Mouse (Mus musculus) gastrocnemius, adult 2 months (tissue): ENCODE measurements around the gene Abl1. TPM values are rescaled to one million over a fixed set of nuclear protein-coding genes. Genes with fewer than 3 reads are reported as not detected.

Experiments used
- DNase-seq: peaks from one replicate; pipeline ENCODE4 v3.0.0; 2022
- H3K27ac ChIP-seq: fragments of 200-600 bp; 2 replicates; pipeline ENCODE4 v1.8.1; 2022; ENCODE audit warnings: mild to moderate bottlenecking
- H3K4me3 ChIP-seq: fragments of 200-600 bp; 2 replicates; pipeline ENCODE4 v1.8.1; 2022; ENCODE audit warnings: mild to moderate bottlenecking, moderate library complexity
- CTCF ChIP-seq: fragments of 200-600 bp; IDR thresholded peaks from 2 replicates; pipeline ENCODE4 v1.8.1; 2022; ENCODE audit warnings: antibody characterized with exemption, mild to moderate bottlenecking, moderate library complexity
- intact Hi-C: fragments of 180-260 bp; cut with DNase I; formaldehyde crosslinking; loops from one replicate; pipeline ENCODE4 v1.15.1; 2025
- total RNA-seq, 2 experiments: library from RNA; stranded (reverse); gene quantifications; 2 replicates each; pipeline ENCODE4 v1.2.3; 2021

Abl1 gene
- total RNA-seq, 2 experiments from 2014 or later, result 23.0 to 25.4 TPM

DNA sequence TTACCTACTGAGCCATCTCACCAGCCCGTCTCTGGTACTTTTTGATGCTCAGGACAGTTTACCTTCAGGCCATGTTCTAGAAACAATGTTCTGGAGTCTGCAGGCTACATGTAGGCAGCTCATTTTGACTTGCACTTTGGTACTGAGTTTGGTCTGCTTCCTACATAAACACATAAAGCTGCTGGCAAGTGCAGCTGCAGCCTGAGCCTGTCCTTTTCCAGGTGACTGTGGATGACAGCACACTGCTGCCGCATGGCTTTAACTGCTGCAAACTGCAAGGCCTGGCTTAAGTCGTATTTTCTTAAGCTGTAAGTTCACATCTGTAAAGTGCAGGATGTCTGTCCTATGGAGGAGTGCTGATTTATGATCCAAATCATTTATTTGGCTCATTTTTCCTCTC is 44.3 kb downstream of the Abl1 start:
- TF ChIP-seq CTCF, result no peak
- no peak overlapping the region for H3K4me3 ChIP-seq
- H3K27ac ChIP-seq, result no peak overlapping the region
- intact Hi-C loops, result no loop called here
- no peak for DNase-seq

GRCm38 (mm10) chr2:31733558-31733957 is 45.4 kb downstream of the Abl1 start:
- DNase-seq, result no peak

GRCm38 (mm10) chr2:31739041-31739440 is 50.9 kb downstream of the Abl1 start:
- TF ChIP-seq CTCF, result no peak
- no peak for DNase-seq
- intact Hi-C loops, result no loop called here
- Histone ChIP-seq H3K27ac (no peak overlapping the region), H3K4me3 (no peak overlapping the region)

More at GRCm38 (mm10) chr2:31733558-31733957, 45.4 kb downstream of the Abl1 start:
- intact Hi-C loops, result no loop called here
- TF ChIP-seq CTCF, result no peak
- Histone ChIP-seq H3K4me3 (no peak overlapping the region), H3K27ac (no peak overlapping the region)

GRCm38 (mm10) chr2:31741728-31742127 is 53.6 kb downstream of the Abl1 start:
- no peak overlapping the region for H3K4me3 ChIP-seq
- intact Hi-C loops, result no loop called here
- H3K27ac ChIP-seq, result peak overlapping the region; percentile 70
- no peak for DNase-seq
- no peak for TF ChIP-seq CTCF

GRCm38 (mm10) chr2:31742134-31742533 is 54.0 kb downstream of the Abl1 start:
- no peak overlapping the region for H3K4me3 ChIP-seq
- H3K27ac ChIP-seq, result peak overlapping the region; percentile 70
- intact Hi-C loops, result no loop called here
- DNase-seq, result peak; percentile 68
- no peak for TF ChIP-seq CTCF

- intact Hi-C loops, result no loop called here
- no peak for TF ChIP-seq CTCF
- no peak overlapping the region for H3K4me3 ChIP-seq
- no peak for DNase-seq
- H3K27ac ChIP-seq, result peak overlapping the region; percentile 8; the same call in 1 of the 2 replicates
These were observed 57.6 kb downstream of the Abl1 start for GRCm38 (mm10) chr2:31745741-31746243.

DNA sequence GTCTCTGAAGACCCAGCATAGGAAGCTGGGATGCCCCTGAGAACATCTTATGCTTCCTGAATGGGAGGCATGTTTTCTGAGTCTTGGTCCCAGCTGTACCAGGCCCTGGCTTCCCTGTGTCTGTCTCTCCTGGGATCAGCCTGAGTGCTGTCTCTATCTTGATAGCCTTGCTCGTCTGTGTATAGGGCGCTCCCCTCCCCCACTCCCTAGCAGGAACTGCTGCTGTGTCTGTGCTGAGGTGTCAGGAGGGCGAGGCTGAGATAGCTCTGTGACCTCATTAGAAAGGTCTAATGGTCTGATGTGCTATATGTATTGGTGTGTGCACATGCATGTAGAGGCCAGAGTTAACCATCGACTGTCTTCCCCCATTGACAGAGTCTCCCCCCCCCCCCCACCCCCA is 58.7 kb downstream of the Abl1 start:
- no peak for TF ChIP-seq CTCF
- DNase-seq, result no peak
- Histone ChIP-seq H3K27ac (no peak overlapping the region), H3K4me3 (no peak overlapping the region)
- intact Hi-C loops, result no loop called here

- DNase-seq, result peak; percentile 59
- peak overlapping the region; percentile 91 for H3K27ac ChIP-seq
- no peak for TF ChIP-seq CTCF
These were observed 61.0 kb downstream of the Abl1 start for GRCm38 (mm10) chr2:31749046-31749709.

GRCm38 (mm10) chr2:31750133-31750532 is 62.0 kb downstream of the Abl1 start:
- DNase-seq, result no peak
- intact Hi-C loops, result no loop called here
- peak overlapping the region; percentile 91 for H3K27ac ChIP-seq
- no peak overlapping the region for H3K4me3 ChIP-seq
- TF ChIP-seq CTCF, result no peak

More at GRCm38 (mm10) chr2:31749046-31749709, 61.0 kb downstream of the Abl1 start:
- H3K4me3 ChIP-seq, result peak overlapping the region; percentile 61
- intact Hi-C loops, result no loop called here

DNA sequence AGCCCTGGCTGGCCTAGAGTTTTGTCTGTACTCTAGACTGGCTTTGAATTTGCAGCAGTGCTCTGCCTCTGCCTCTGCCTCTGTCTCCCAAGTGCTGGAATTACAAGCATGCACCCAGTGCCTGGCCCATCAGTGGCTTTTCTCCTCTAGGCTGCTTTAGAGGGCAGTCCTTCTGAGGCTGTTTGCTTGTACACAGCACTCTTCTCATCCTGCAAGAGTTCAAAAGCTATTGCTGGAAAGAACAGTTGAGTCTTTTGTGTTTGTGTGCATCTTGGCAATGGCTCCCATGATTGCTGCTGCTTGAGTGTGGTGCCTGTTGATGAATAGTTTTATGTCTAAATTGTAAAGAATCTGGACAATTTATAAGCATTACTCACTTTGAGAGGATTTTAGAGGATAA is 69.3 kb downstream of the Abl1 start:
- TF ChIP-seq CTCF, result no peak
- intact Hi-C loops, result no loop called here
- Histone ChIP-seq H3K27ac (peak overlapping the region; percentile 48), H3K4me3 (no peak overlapping the region)
- DNase-seq, result no peak

GRCm38 (mm10) chr2:31758966-31759365 is 70.8 kb downstream of the Abl1 start:
- Histone ChIP-seq H3K4me3 (peak overlapping the region; percentile 94), H3K27ac (peak overlapping the region; percentile 97)
- no peak for DNase-seq
- TF ChIP-seq CTCF, result no peak
- intact Hi-C loops, result no loop called here

DNA sequence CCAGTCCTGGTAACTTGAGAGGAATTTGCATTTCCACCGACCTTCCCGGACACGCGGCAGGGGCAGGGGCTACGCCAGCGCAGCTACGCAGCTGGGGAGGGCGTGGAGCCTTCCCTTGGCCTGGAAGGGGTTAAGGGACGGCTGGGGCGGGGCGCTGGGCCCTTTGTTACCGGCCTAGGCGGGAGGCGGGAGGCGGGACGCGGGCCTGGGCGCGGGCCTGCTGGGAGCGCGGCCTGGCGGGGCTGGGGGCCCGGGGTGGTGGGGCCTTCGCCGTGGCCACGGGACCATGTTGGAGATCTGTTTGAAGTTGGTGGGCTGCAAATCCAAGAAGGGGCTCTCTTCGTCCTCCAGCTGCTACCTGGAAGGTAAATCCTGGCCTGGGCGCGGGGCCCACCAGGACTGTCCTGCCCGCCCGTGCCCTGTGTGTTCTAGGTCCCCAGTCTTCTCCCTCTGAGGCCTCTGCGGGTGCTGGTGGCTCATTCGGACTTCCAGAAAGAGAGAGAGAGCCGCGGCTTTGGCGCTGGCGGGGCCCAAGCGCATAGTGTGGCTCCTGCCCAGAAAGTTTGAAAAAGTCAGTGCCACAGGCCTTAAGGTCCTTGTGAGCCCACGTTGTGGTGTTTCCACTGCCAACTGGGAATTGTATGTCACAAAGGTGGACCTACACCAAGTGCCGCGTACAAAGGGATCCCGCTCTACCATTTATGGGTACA is 71.7 kb downstream of the Abl1 start:
- H3K4me3 ChIP-seq, result peak overlapping the region; percentile 94
- no peak for TF ChIP-seq CTCF
- DNase-seq, result peak; percentile 93
- intact Hi-C loops, result no loop called here
- peak overlapping the region; percentile 97 for H3K27ac ChIP-seq

- H3K27ac ChIP-seq, result peak overlapping the region; percentile 97
- H3K4me3 ChIP-seq, result peak overlapping the region; percentile 94
- no peak for DNase-seq
- intact Hi-C loops, result no loop called here
- no peak for TF ChIP-seq CTCF
These were observed 72.3 kb downstream of the Abl1 start for GRCm38 (mm10) chr2:31760486-31760885.
